Mouse (Mus musculus): ENCODE measurements around the gene Tmem202. TPM values are rescaled to one million over a fixed set of nuclear protein-coding genes. Genes with fewer than 3 reads are reported as not detected.

Gene Tmem202
- total RNA-seq (2015; ENCODE audit: low replicate concordance) (not detected in 2 replicates), total RNA-seq (2017; ENCODE audit: low replicate concordance) (not detected in 2 replicates)

- no peak for ATAC-seq (replicated peaks; ENCODE audit: low FRiP score, poor library complexity, severe bottlenecking)
These were observed at the start of gene Tmem202, which contains the start of gene Hexa for GRCm38 (mm10) chr9:59539441-59540137. Tmem202 (minus strand) TSS chr9:59539847. Hexa (plus strand) TSS chr9:59539540.

GRCm38 (mm10) chr9:59588710-59589671, 49.3 kb upstream of the Tmem202 start:
- no peak for ATAC-seq (replicated peaks; ENCODE audit: low FRiP score, poor library complexity, severe bottlenecking)

GRCm38 (mm10) chr9:59588252-59588651, 48.6 kb upstream of the Tmem202 start:
- no peak for ATAC-seq (replicated peaks; ENCODE audit: low FRiP score, poor library complexity, severe bottlenecking)

- ATAC-seq (replicated peaks; ENCODE audit: low FRiP score, poor library complexity, severe bottlenecking): peak; percentile 61; the same call in 1 of the 2 replicates
These were observed 45.2 kb upstream of the Tmem202 start for GRCm38 (mm10) chr9:59584871-59585308.

GRCm38 (mm10) chr9:59578505-59578867, 38.8 kb upstream of the Tmem202 start:
- no peak for ATAC-seq (replicated peaks; ENCODE audit: low FRiP score, poor library complexity, severe bottlenecking)

DNA sequence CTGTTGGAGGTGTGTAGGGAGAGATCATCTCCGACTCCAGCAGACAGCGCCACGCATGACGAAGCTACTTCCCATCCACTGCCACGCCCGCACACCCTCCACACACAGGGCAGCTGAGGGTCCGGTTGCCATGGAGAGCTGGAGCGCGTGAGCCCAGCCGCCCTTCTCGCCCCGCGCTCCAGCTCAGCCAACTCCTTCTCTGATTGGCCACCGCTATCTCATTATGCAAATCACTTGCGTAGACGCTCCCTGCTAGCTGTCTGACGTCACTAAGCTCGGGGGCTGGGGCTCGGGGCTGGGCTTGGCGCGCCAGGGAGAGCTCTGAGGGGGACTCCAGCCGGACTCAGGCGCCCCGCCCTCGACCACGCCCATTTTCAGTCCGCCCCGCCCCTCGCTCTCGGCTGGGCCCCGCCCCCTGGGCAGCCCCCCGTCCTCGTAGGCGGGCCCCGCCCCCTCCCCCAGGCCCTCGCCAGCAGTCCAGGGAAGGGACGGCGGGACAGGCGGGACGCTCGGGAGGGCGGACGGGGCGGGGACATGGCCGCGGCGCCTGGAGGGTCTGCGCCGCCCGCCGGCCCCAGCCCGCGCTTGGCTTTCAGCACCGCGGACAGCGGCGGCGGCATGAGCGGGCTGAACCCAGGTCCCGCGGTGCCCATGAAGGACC, 38.3 kb upstream of the Tmem202 start, which contains the start of gene Celf6:
TSS of gene Celf6 (plus strand) at position 74 of the 661 bp plus-strand sequence.
- peak; percentile 78 for ATAC-seq (replicated peaks; ENCODE audit: low FRiP score, poor library complexity, severe bottlenecking)

DNA sequence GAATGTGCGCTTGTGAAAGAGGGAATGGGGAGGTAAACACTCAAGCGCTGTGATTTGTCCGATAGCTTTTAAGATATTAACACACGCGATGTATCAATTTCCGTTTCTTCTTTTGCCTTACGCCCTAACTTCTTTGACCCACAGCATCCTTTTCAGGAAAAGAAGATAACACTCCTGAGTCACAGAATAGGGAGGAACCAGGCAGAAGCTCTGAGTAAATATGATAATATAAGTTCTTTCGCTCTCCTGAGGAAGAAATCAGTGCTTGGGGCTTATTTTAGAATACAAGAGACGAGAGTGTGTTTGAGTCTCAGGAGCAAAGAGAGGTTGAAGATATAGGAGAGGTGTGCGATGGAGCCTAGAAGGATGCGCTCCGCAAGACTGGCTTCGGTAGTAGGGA, 37.8 kb upstream of the Tmem202 start:
- no peak for ATAC-seq (replicated peaks; ENCODE audit: low FRiP score, poor library complexity, severe bottlenecking)

DNA sequence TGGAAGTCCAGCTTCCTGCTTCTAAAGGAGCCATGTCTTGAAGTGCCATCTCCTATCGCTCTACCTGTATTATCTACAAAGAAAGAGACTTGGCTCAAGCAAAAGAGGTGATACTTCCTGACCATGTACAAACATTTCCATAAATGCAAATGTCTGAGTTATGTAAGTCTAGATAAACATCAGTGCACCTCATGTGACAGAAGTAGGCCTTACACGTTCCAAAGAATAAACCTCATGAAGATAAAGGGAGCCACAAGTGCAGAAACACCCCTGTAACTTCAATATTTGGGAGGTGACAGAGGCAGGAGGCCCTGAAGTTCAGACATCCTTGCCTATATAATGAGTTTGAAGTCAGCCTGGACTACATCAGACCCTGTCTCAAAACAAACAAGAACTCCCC, 32.2 kb upstream of the Tmem202 start:
- ATAC-seq (replicated peaks; ENCODE audit: low FRiP score, poor library complexity, severe bottlenecking): no peak

DNA sequence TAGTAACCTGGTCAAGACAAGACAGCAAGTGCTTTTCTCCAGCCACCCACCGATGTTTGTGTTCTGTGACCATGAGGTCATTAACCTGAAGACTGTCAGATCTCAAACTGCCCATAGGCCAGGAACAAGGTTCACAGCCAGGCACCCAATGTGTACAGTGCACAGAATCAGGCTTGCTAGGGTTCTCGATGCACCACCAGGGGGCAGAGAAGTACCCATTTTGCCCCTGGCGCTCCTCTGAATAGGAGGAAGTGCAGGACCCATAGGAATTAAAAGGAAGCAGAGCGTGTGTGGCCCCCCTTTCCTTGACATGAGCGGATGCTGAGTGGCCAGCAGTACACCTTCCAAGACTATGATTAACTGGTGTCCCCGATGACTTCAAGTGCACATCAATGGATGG, 27.5 kb upstream of the Tmem202 start:
- ATAC-seq (replicated peaks; ENCODE audit: low FRiP score, poor library complexity, severe bottlenecking): no peak

- no peak for ATAC-seq (replicated peaks; ENCODE audit: low FRiP score, poor library complexity, severe bottlenecking)
These were observed 26.0 kb upstream of the Tmem202 start for GRCm38 (mm10) chr9:59565600-59565999.

DNA sequence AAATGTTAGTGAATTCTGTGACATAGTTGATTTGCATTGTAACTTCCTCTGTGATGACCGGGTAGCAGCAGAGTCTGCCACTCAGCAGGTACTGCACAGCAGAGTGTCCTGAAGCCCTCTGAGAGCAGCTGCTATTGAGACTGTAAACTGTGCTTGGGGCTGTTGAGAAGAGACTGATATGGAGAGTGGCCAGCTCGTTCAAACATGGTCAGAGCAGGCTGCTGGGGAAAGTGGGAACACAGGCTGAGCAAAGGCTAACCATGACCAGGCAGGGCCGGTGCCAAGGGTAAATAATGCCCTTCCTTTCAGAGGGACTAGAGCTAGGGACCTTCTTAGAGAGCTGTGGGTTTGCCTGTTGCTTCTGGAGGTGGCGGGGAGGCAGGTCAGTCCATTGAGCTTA, 14.1 kb upstream of the Tmem202 start:
- ATAC-seq (replicated peaks; ENCODE audit: low FRiP score, poor library complexity, severe bottlenecking): no peak

DNA sequence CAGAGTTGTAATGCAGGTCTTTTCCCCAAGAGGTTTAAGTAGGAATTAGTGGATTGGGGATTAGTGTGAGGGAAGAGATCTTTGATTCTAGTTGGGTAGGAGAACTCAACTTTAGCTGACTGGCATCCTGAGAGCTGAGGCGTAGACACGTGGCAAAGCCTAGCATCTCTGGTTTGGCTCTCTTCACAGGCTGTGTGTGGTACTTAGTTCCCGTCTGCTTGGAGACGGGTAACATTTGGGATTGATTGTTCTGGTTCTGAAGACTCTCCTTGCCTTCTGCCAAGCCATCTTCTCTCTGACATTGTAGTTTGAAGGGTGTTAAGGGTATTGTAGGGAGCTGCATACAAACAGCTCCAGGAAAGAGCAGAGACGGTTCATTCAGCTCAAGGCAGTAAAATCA, 13.0 kb upstream of the Tmem202 start:
- no peak for ATAC-seq (replicated peaks; ENCODE audit: low FRiP score, poor library complexity, severe bottlenecking)

DNA sequence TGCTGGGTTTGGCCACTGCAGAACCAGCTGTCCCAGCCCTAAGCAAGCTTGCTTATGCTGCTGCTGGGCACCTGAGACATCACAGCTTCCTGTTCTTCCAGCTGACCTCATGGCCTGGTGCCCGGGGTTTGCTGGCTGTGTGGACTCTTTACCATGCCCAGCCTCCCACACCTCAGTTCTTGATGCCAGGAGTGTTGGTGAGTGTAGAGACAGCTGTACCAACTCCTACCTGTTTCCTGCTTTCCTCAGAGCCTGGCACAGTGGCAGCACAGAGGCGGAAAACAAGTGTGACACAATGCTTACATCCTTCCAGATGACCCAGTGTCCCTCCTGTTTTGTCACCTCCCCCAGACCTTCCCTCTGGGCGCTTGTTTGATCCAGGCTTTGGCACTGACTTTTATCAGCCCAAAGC, 12.0 kb upstream of the Tmem202 start:
- no peak for ATAC-seq (replicated peaks; ENCODE audit: low FRiP score, poor library complexity, severe bottlenecking)

GRCm38 (mm10) chr9:59551017-59551416, 11.4 kb upstream of the Tmem202 start:
- ATAC-seq (replicated peaks; ENCODE audit: low FRiP score, poor library complexity, severe bottlenecking): no peak

- ATAC-seq (replicated peaks; ENCODE audit: low FRiP score, poor library complexity, severe bottlenecking): no peak
These were observed 10.4 kb upstream of the Tmem202 start for GRCm38 (mm10) chr9:59550077-59550476.

DNA sequence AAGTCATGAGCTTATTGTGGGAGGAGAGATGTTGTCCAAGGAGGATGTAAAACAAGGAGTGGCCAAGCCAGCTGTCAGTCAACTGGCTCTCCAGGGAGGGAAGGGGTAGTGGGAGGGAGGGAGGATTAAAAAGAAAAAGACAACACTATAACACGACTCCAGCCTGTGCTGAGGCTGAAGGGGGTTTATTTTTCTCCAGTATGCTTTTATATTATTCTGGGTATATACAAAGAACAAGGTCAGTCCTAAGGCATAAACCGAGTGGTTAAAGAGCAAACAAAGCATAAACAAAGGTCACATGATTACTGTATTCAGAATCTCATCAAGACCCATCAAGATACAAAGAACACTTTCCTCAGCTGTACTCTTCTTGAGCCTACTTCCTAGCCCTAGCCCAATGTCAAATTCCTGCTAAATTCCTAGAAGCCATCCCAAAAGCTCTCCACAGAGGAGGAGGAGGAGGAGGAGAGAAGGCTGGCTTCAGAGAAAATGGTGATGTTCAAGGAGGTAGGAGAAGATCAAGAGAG, 9.4 kb upstream of the Tmem202 start:
- no peak for ATAC-seq (replicated peaks; ENCODE audit: low FRiP score, poor library complexity, severe bottlenecking)

GRCm38 (mm10) chr9:59547869-59548268, 8.2 kb upstream of the Tmem202 start:
- ATAC-seq (replicated peaks; ENCODE audit: low FRiP score, poor library complexity, severe bottlenecking): no peak

GRCm38 (mm10) chr9:59544739-59545138, 5.1 kb upstream of the Tmem202 start:
- no peak for ATAC-seq (replicated peaks; ENCODE audit: low FRiP score, poor library complexity, severe bottlenecking)

DNA sequence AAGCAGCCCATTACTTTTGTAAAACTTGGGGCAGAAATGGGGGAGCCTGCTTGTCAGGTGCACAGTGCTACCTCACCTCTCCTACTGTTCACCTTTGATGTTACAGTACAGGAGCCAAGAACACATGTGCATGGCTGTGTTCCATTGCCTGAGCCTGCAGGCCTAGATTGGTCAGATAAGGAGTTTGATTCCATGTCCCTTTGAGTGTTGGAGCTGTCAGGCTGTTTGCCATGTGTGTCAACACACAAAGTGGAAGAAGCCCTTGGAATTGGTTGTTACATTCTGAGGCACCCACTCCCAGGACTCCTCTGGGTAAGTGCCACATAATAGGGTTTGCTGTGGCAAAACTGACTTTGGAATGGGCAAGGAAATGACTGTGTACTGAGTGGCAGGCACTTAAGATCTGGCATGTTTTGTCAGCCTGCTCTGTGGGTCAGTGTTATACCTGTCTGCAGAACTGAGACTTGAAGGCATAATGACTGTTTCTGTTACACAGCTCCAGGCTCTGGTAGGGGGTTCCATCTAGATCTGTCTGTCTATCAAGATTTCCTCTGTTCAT, 3.2 kb upstream of the Tmem202 start:
- ATAC-seq (replicated peaks; ENCODE audit: low FRiP score, poor library complexity, severe bottlenecking): no peak

- no peak for ATAC-seq (replicated peaks; ENCODE audit: low FRiP score, poor library complexity, severe bottlenecking)
These were observed 2.0 kb upstream of the Tmem202 start for GRCm38 (mm10) chr9:59541617-59542016.

Measured in erythroblast, adult 5-6 weeks (primary cell).